Mouse (Mus musculus) ES-E14 (cell line): Measurements from ENCODE around the gene Ctse. TPM values are rescaled to one million over a fixed set of nuclear protein-coding genes. Genes with fewer than 3 reads are reported as not detected.

Experiments
- DNase-seq: peaks from one replicate; pipeline ENCODE4 v3.0.0-alpha.2; 2013; ENCODE audit warnings: low read depth, low spot score
- H3K27ac ChIP-seq: 2 replicates; pipeline ENCODE4 v1.5.1; 2012; ENCODE audit warnings: low read depth, mild to moderate bottlenecking, low read length, moderate library complexity, mixed read lengths; ENCODE audit not compliant: poor library complexity, insufficient read depth, severe bottlenecking
- H3K36me3 ChIP-seq: 2 replicates; pipeline ENCODE4 v1.6.1; 2012; ENCODE audit warnings: mild to moderate bottlenecking, low read length, moderate library complexity, mixed read lengths; ENCODE audit not compliant: control insufficient read depth, poor library complexity, insufficient read depth, severe bottlenecking
- H3K4me1 ChIP-seq, 2 experiments: fragments of 150-350 bp in 1 of 2; sonication (generic) in 1 of 2; 2 replicates each; pipeline ENCODE4 v1.6.1; 2012; ENCODE audit warnings: low read length in 2 of 2, mild to moderate bottlenecking in 1 of 2, mixed read lengths in 1 of 2; ENCODE audit not compliant: control insufficient read depth in 2 of 2, insufficient read depth in 2 of 2, poor library complexity in 1 of 2
- H3K4me3 ChIP-seq, 2 experiments: fragments of 150-350 bp in 1 of 2; sonication (generic) in 1 of 2; 2 replicates each; pipeline ENCODE4 v1.5.1; 2012; ENCODE audit warnings: low read length in 2 of 2, low read depth in 1 of 2, mild to moderate bottlenecking in 1 of 2, mixed read lengths in 1 of 2; ENCODE audit not compliant: insufficient read depth in 1 of 2, poor library complexity in 1 of 2, severe bottlenecking in 1 of 2
- H3K9ac ChIP-seq: 2 replicates; pipeline ENCODE4 v1.6.1; 2012; ENCODE audit warnings: low read depth, mild to moderate bottlenecking, low read length, mixed read lengths; ENCODE audit not compliant: poor library complexity, insufficient read depth, severe bottlenecking
- H3K9me3 ChIP-seq: fragments of 150-350 bp; sonication (generic); 2 replicates; pipeline ENCODE4 v1.6.1; 2012; ENCODE audit warnings: low read depth, mild to moderate bottlenecking, low read length; ENCODE audit not compliant: control insufficient read depth, insufficient read depth
- CHD2 ChIP-seq: IDR thresholded peaks from 2 replicates; pipeline ENCODE4 v1.6.1; 2014; ENCODE audit warnings: mild to moderate bottlenecking, low read depth, low read length, inconsistent platforms
- HCFC1 ChIP-seq: IDR thresholded peaks from 2 replicates; pipeline ENCODE4 v1.6.1; 2012; ENCODE audit warnings: low read length, inconsistent platforms, borderline replicate concordance; ENCODE audit not compliant: insufficient read depth
- MAFK ChIP-seq: IDR thresholded peaks from 2 replicates; pipeline ENCODE4 v1.6.1; 2014; ENCODE audit warnings: mild to moderate bottlenecking, low read depth, low read length, inconsistent platforms; ENCODE audit not compliant: insufficient read depth
- ZC3H11A ChIP-seq: IDR thresholded peaks from 2 replicates; pipeline ENCODE4 v1.6.1; 2012; ENCODE audit warnings: low read depth, mild to moderate bottlenecking, inconsistent platforms, low read length, borderline replicate concordance
- ZNF384 ChIP-seq: IDR thresholded peaks from 2 replicates; pipeline ENCODE4 v1.6.1; 2012; ENCODE audit warnings: low read depth, low read length, inconsistent platforms
- in situ Hi-C, 2 experiments: fragments of 600-800 bp; cut with MboI; formaldehyde crosslinking; loops; one replicate each; pipeline ENCODE4 v1.15.1; 2025; ENCODE audit warnings: low sequenced_read_pairs in 2 of 2, inconsistent platforms in 1 of 2; ENCODE audit not compliant: unreplicated experiment in 2 of 2
- total RNA-seq: library from RNA; depleted of rRNA; stranded (reverse); fragments of 300-350 nt; gene quantifications from 2 replicates; pipeline ENCODE4 v1.2.3, GENCODE M21; 2012

Gene Ctse
- total RNA-seq, 1 experiment = not detected

DNA sequence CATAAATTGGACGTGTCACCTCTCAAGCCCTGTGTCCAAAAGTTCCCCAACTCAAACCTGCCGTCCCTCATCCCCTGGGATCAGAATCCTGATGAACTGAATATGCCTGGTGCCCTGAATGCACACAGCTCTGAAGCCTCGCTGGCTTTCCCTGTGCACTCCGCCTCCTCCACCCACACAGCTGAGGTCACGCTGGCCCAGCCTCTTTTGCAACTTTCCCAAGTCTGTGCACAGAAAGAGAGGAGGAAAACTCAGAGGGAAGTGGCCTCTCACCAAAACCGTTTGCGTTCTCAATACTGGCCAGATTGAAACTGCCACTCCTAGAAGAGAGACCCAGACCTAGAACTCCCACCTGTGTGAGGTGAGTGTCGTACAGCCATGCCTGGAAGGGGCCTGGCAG, 50.4 kb downstream of the Ctse start, which contains the start of gene Rab7b:
TSS of gene Rab7b (plus strand) at position 221 of the 400 bp plus-strand sequence.
- no peak for TF ChIP-seq HCFC1
- TF ChIP-seq ZC3H11A = no peak
- no peak for TF ChIP-seq MAFK
- TF ChIP-seq ZNF384 = no peak
- TF ChIP-seq CHD2 = no peak
- Histone ChIP-seq H3K4me1 (no peaks in the 10 kb centered on the region), H3K9me3 (no peaks in the 10 kb centered on the region), H3K36me3 (no peaks in the 10 kb centered on the region), H3K4me3 (no peak within 1 kb of the TSS), H3K27ac (no peak within 1 kb of the TSS), H3K9ac (no peak within 1 kb of the TSS)
- in situ Hi-C loops = no loop called here
- no peak for DNase-seq

- DNase-seq = no peak
- Histone ChIP-seq H3K9me3 (no peaks in the 10 kb centered on the region), H3K4me1 (no peaks in the 10 kb centered on the region), H3K36me3 (no peaks in the 10 kb centered on the region), H3K9ac (no peak overlapping the region), H3K27ac (no peak overlapping the region), H3K4me3 (no peak overlapping the region)
- TF ChIP-seq CHD2 (no peak), HCFC1 (no peak), MAFK (no peak), ZC3H11A (no peak), ZNF384 (no peak)
- in situ Hi-C loops = no loop called here
These were observed 50.9 kb downstream of the Ctse start for GRCm38 (mm10) chr1:131689016-131689415.

DNA sequence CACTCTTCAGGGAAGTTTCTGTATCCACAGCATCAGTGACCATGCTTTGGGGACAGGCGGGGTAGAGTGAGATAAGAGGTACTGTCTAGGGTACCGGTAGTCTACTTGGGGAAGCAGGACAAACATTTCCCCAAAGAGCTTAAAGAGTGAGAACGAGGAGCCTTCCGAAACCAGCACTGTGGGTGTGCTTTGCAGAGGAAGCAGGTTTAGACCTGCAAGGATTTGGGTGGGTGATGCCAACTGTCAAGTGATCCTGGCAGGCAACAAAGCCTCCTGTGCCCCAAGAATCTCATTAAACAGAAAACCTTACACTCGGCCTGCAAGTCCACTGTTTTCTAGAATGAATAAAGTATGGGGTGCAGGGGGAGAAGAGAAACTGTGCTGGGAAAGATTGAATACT, 51.8 kb downstream of the Ctse start:
- in situ Hi-C loops = no loop called here
- H3K4me1 ChIP-seq = no peaks in the 10 kb centered on the region
- H3K9ac ChIP-seq = no peak overlapping the region
- no peak overlapping the region for H3K4me3 ChIP-seq
- TF ChIP-seq HCFC1 (no peak), MAFK (no peak), ZC3H11A (no peak), ZNF384 (no peak), CHD2 (no peak)
- no peaks in the 10 kb centered on the region for H3K36me3 ChIP-seq
- no peak overlapping the region for H3K27ac ChIP-seq
- DNase-seq = no peak
- no peaks in the 10 kb centered on the region for H3K9me3 ChIP-seq

DNA sequence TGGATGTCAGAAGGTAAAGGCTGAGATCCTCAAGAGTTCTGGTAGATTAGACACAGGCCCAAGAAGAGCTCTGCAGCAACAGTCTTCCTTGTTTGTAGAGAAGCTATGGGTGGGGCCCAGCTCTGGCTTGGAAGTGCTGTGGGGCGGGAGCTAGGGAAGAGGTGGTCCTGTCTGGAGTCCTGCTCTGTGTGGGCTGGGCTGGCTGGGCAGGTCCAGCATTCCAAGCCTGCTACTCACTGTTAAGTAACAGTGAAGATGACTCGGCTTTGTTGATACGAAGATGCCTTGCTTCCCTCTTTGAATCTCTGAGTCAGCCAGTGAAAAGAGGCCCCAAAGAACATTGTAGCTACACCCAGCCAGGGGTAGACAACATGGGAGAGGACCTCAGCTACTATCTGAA, 52.3 kb downstream of the Ctse start:
- no peak for TF ChIP-seq HCFC1
- TF ChIP-seq ZNF384 = no peak
- no peak for TF ChIP-seq CHD2
- peak; percentile 50; the same call in 1 of the 2 replicates for TF ChIP-seq MAFK
- TF ChIP-seq ZC3H11A = no peak
- Histone ChIP-seq H3K27ac (no peak overlapping the region), H3K4me3 (no peak overlapping the region), H3K9me3 (no peaks in the 10 kb centered on the region), H3K36me3 (no peaks in the 10 kb centered on the region), H3K4me1 (no peaks in the 10 kb centered on the region), H3K9ac (no peak overlapping the region)
- in situ Hi-C loops = no loop called here
- DNase-seq = no peak

GRCm38 (mm10) chr1:131691356-131691755, 53.2 kb downstream of the Ctse start:
- H3K4me3 ChIP-seq = no peak overlapping the region
- no peak for TF ChIP-seq ZNF384
- no peak for TF ChIP-seq ZC3H11A
- no peak for TF ChIP-seq MAFK
- TF ChIP-seq HCFC1 = no peak
- TF ChIP-seq CHD2 = no peak
- in situ Hi-C loops = no loop called here
- H3K9ac ChIP-seq = no peak overlapping the region
- H3K27ac ChIP-seq = no peak overlapping the region
- no peaks in the 10 kb centered on the region for H3K9me3 ChIP-seq
- no peak for DNase-seq
- H3K36me3 ChIP-seq = no peaks in the 10 kb centered on the region
- H3K4me1 ChIP-seq = no peaks in the 10 kb centered on the region
